Mouse (Mus musculus) spleen, adult 2 months (tissue): ENCODE data around the gene Mall.

Experiments
- CTCF ChIP-seq: fragments of 200-500 bp; IDR thresholded peaks from 2 replicates; pipeline ENCODE4 v1.5.1; 2011; ENCODE audit warnings: mild to moderate bottlenecking, inconsistent platforms; ENCODE audit not compliant: insufficient read depth, insufficient read length, insufficient replicate concordance; ENCODE audit errors: extremely low read depth
- POLR2A ChIP-seq: fragments of 200-500 bp; IDR thresholded peaks from 2 replicates; pipeline ENCODE4 v1.6.1; 2011; ENCODE audit warnings: low read depth, low read length, inconsistent platforms

GRCm38 (mm10) chr2:127730301-127730997 lies 717 bp upstream of the Mall start:
- no peak for TF ChIP-seq CTCF
- no peak for TF ChIP-seq POLR2A
